ENCODE assay signal across 9 mouse cellular contexts in genomic region chr14:34401135-34401534, GRCm38 (mm10). TPM values are rescaled to one million over a fixed set of nuclear protein-coding genes. Genes with fewer than 3 reads are reported as not detected.
DNase-seq lines count a peak whose midpoint lies in the region; TF ChIP-seq lines count a peak whose summit lies in the region.
"Had no signal": no experiment of that assay in that cellular context is flagged by ENCODE, and none has a peak within 500 bp of the region (broad histone marks: within the 10 kb centered on the region; RNA-seq: fewer than 3 reads in every experiment).

No protein-coding gene starts in this region.

- H3K27ac ChIP-seq in gastrocnemius, adult 2 months = no peak overlapping the region
- H3K27ac ChIP-seq: limb, embryonic 13.5 days had no signal

- intact Hi-C loops in gastrocnemius, adult 2 months (cut with DNase I) = loop anchor here (1.0 kb wide), 1 partner anchor 29 kb away; no protein-coding TSS in a partner anchor

- peak; percentile 76 for DNase-seq in CD4-positive helper T cell, adult 2 months (ENCODE audit: low read depth, low spot score)
- DNase-seq in MEL-GATA-1-ER (ENCODE audit: extremely low read depth, low read depth) = peak; percentile 49
- peak; percentile 51 for DNase-seq in cerebellum, adult 11-12 months
- peak; percentile 84 for DNase-seq in gastrocnemius, adult 2 months
- DNase-seq in kidney, postnatal 36 days = peak; percentile 86 to 92
- DNase-seq in lung, adult 2 months = peak; percentile 70
- peak; percentile 48 to 70 for DNase-seq in right cerebral cortex, postnatal 10 days (ENCODE audit: low spot score in 2 of 2)
- DNase-seq in urinary bladder, postnatal 25 days (ENCODE audit: low spot score) = peak; percentile 82

- H3K4me3 ChIP-seq in gastrocnemius, adult 2 months = no peak overlapping the region
- no peak overlapping the region for H3K4me3 ChIP-seq in lung, adult 2 months (replicated peaks; ENCODE audit: extremely low read depth, low read depth, low read length)
- H3K4me3 ChIP-seq: limb, embryonic 13.5 days had no signal

- peak; percentile 100; the same call in 1 of the 2 replicates for TF ChIP-seq CTCF in gastrocnemius, adult 2 months (IDR thresholded peaks at IDR 0.05)
- peak; percentile 100 for TF ChIP-seq CTCF in lung, adult 2 months (IDR thresholded peaks at IDR 0.05; ENCODE audit: insufficient read depth, low read length)

- no peaks in the 10 kb centered on the region for H3K4me1 ChIP-seq in lung, adult 2 months (ENCODE audit: control insufficient read depth, insufficient read depth, low read length)
- H3K4me1 ChIP-seq: limb, embryonic 13.5 days had no signal

- 38% methylated on average over 6 of the region's 6 CpGs for whole genome bisulfite sequencing in lung, adult 2 months

- no peak for TF ChIP-seq POLR2A in lung, adult 2 months (IDR thresholded peaks at IDR 0.05; ENCODE audit: borderline replicate concordance, extremely low read depth, low read depth, low read length)

RNA-seq across cellular contexts. Expression of gene Mmrn2, which starts 25.9 kb away (rescaled TPM):
- total RNA-seq in gastrocnemius, adult 2 months (2021) = 10 to 100 TPM; 10.3 to 12.4 TPM
- 21.9 and 22.2 TPM in 2 replicates for polyA plus RNA-seq in lung, adult 2 months (2012; rRNA removed)

RNA-seq across cellular contexts. Expression of gene Sncg, which starts 26.5 kb away (rescaled TPM):
- 1 to 10 TPM; 4.0 to 4.8 TPM for total RNA-seq in gastrocnemius, adult 2 months (2021)
- 10.1 and 10.2 TPM in 2 replicates for polyA plus RNA-seq in lung, adult 2 months (2012; rRNA removed)

RNA-seq across cellular contexts. Expression of gene Fam25c, which starts 45.9 kb away (rescaled TPM):
- not detected for total RNA-seq in gastrocnemius, adult 2 months (2021)
- polyA plus RNA-seq in lung, adult 2 months (2012; rRNA removed) = 68.4 TPM in 1 of 2 replicates, not detected in the other
